Mouse (Mus musculus): ENCODE data around the gene Capg.

- TF ChIP-seq CTCF (IDR thresholded peaks at IDR 0.05; ENCODE audit: insufficient read depth, low read length) = peak; percentile 93
- TF ChIP-seq POLR2A (IDR thresholded peaks at IDR 0.05; ENCODE audit: borderline replicate concordance, extremely low read depth, low read depth, low read length) = 0 out of 2 replicates have a peak, but pooled peaks have one; percentile 9
Observed at GRCm38 (mm10) chr6:72601732-72602131, 57.5 kb downstream of the Capg start.

Measured in lung, adult 2 months (tissue).